Mouse (Mus musculus): ENCODE results near the gene Nostrin. TPM values are rescaled to one million over a fixed set of nuclear protein-coding genes. Genes with fewer than 3 reads are reported as not detected.

Gene Nostrin
- total RNA-seq, 1 experiment from 2014 or later = 15.1 TPM

DNA sequence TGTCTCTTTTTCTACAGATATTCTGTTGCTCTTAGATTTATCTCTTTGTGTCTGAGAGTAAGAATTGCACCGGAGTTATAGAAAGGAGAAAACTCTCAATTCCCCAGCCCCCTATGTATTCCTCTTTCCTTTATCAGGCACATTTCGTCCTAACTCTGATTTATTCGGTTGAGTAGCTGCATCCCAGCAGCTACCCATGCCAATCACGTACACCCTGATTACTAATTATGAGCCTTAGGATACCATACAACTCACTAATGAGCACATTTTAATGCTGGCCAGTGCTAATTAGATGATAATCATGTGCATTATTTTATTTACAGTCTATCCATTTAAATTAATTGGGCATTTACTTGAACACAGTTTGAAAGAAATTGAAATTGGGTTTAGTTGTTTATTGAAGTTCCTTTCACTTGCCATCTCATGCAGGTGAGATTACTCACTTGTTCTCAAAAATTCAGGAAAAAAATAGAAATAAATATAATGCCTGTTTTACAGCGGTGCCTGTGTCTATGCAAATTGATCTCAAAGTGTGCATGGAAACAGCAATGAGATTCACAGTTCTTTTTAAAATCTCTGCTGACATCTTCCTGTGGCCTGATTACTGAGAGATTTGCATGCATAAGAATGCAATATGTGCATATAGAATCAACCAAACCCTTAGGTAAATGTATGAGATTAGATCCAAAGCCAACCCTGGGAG is 99.5 kb downstream of the Nostrin start:
- no peak for ATAC-seq (replicated peaks; ENCODE audit: insufficient number of reproducible peaks, low FRiP score, low TSS enrichment, poor library complexity, severe bottlenecking)

Other genes with a start within 250 kb of the Nostrin start
- 4.1 to 7.9 TPM (median 5.0 TPM) in 3 replicates for gene Spc25, start 70.4 kb downstream of the Nostrin start, total RNA-seq (2017)
- not detected in 3 replicates for gene G6pc2, start 75.3 kb downstream of the Nostrin start, total RNA-seq (2017)
- not detected in 3 replicates for gene Abcb11, start 206.8 kb downstream of the Nostrin start, total RNA-seq (2017)
- gene Dhrs9, start 244.6 kb downstream of the Nostrin start, total RNA-seq (2017) = 0.21 TPM in 1 of 3 replicates, not detected in the others

Data from monocyte, adult 5-6 weeks (primary cell).